Comparison of ENCODE assay signal across 14 mouse cellular contexts in the genomic region with DNA sequence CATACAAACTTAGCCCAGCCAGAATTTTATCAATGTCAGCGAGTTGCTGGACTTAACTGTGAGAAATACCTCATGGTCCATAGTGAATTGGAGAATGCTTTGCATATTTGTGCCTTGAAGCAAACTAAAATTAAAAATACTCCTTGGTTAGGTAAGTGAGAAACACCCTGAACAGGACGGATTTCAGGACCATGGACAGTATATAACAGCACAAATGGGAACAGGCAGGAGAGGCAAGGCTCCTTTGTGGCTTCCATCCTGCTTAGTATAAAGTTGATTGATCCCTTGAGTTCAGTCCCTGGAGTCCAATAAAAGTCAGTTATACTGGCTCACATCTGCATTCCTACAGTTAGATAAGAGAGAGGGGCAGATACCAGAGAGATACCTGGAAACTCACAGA. TPM values are rescaled to one million over a fixed set of nuclear protein-coding genes. Genes with fewer than 3 reads are reported as not detected.
DNase-seq lines count a peak whose midpoint lies in the region; ATAC-seq lines count a peak whose summit lies in the region.
"Had no signal": no experiment of that assay in that cellular context is flagged by ENCODE, and none has a peak within 500 bp of the region (broad histone marks: within the 10 kb centered on the region; RNA-seq: fewer than 3 reads in every experiment).

No protein-coding gene starts in this region.

- no peak overlapping the region for H3K9ac ChIP-seq in limb, embryonic 11.5 days (ENCODE audit: low read length)
- H3K9ac ChIP-seq in kidney, embryonic 15.5 days: no peak overlapping the region
- H3K9ac ChIP-seq: liver, embryonic 13.5 days had no signal

- no peaks in the 10 kb centered on the region for H3K36me3 ChIP-seq in limb, embryonic 11.5 days (ENCODE audit: control insufficient read depth, insufficient read depth, low read length)
- H3K36me3 ChIP-seq in limb, embryonic 10.5 days: no peaks in the 10 kb centered on the region
- H3K36me3 ChIP-seq in kidney, embryonic 15.5 days: no peaks in the 10 kb centered on the region
- H3K36me3 ChIP-seq: liver, embryonic 13.5 days had no signal

- no peak overlapping the region for H3K27ac ChIP-seq in limb, embryonic 11.5 days (replicated peaks; ENCODE audit: low read depth, low read length)
- H3K27ac ChIP-seq in limb, embryonic 10.5 days: no peak overlapping the region
- H3K27ac ChIP-seq in kidney, embryonic 15.5 days: no peak overlapping the region
- H3K27ac ChIP-seq: layer of hippocampus, adult 2 months; liver, embryonic 13.5 days had no signal

- WGBS in limb, embryonic 11.5 days: 37% methylated on average over 2 of the region's 2 CpGs
- WGBS in limb, embryonic 10.5 days: 31% methylated on average over 2 of the region's 2 CpGs
- WGBS in kidney, embryonic 15.5 days: 25% methylated on average over 2 of the region's 2 CpGs

- no peak overlapping the region for H3K4me2 ChIP-seq in limb, embryonic 11.5 days (ENCODE audit: low read depth, severe bottlenecking)
- no peak overlapping the region for H3K4me2 ChIP-seq in kidney, embryonic 15.5 days
- H3K4me2 ChIP-seq: liver, embryonic 13.5 days had no signal

- no peak for ATAC-seq in limb, embryonic 11.5 days (ENCODE audit: insufficient number of reproducible peaks, low FRiP score, low TSS enrichment, low read depth)
- no peak for ATAC-seq in kidney, embryonic 15.5 days (replicated peaks; ENCODE audit: low FRiP score)
- ATAC-seq: activated CD4-positive, CD25-positive, alpha-beta regulatory T cell, adult 4 months had no signal

- no peaks in the 10 kb centered on the region for H3K9me3 ChIP-seq in limb, embryonic 11.5 days (ENCODE audit: control insufficient read depth, low read length)
- H3K9me3 ChIP-seq in limb, embryonic 10.5 days (replicated peaks): no peaks in the 10 kb centered on the region
- H3K9me3 ChIP-seq in kidney, embryonic 15.5 days (replicated peaks): no peaks in the 10 kb centered on the region
- H3K9me3 ChIP-seq: liver, embryonic 13.5 days had no signal

- H3K4me1 ChIP-seq in limb, embryonic 11.5 days (ENCODE audit: control insufficient read depth, insufficient read depth, low read length): no peaks in the 10 kb centered on the region
- H3K4me1 ChIP-seq in limb, embryonic 10.5 days: no peaks in the 10 kb centered on the region
- H3K4me1 ChIP-seq in kidney, embryonic 15.5 days: no peaks in the 10 kb centered on the region
- H3K4me1 ChIP-seq: liver, embryonic 13.5 days had no signal

- no peaks in the 10 kb centered on the region for H3K27me3 ChIP-seq in limb, embryonic 11.5 days (ENCODE audit: control insufficient read depth, insufficient read depth, low read length)
- no peaks in the 10 kb centered on the region for H3K27me3 ChIP-seq in limb, embryonic 10.5 days (ENCODE audit: low read depth, poor library complexity, severe bottlenecking)
- H3K27me3 ChIP-seq in kidney, embryonic 15.5 days: no peaks in the 10 kb centered on the region
- H3K27me3 ChIP-seq: liver, embryonic 13.5 days had no signal

- DNase-seq in limb, embryonic 11.5 days (ENCODE audit: low spot score): peak; percentile 29
- DNase-seq in limb, embryonic 10.5 days (ENCODE audit: low spot score): no peak
- DNase-seq in Muller cell, postnatal 12 days (ENCODE audit: inconsistent ontology term): peak; percentile 30
- DNase-seq in embryo, embryonic 10.5 days (ENCODE audit: low spot score): peak; percentile 63
- DNase-seq in mesoderm, embryonic 11.5 days (ENCODE audit: low read depth, low spot score): peak; percentile 66
- no peak for DNase-seq in testis, postnatal 14 days (ENCODE audit: low spot score)
- DNase-seq in cerebellum, adult 18-20 months: no peak
- DNase-seq: kidney, adult 18-20 months; liver, embryonic 13.5 days; thymus, postnatal 36 days had no signal

- no peak overlapping the region for H3K4me3 ChIP-seq in limb, embryonic 11.5 days (ENCODE audit: low read depth, low read length)
- no peak overlapping the region for H3K4me3 ChIP-seq in limb, embryonic 10.5 days
- no peak overlapping the region for H3K4me3 ChIP-seq in kidney, embryonic 15.5 days (replicated peaks)
- H3K4me3 ChIP-seq: layer of hippocampus, adult 2 months; liver, embryonic 13.5 days had no signal

RNA-seq across cellular contexts. Expression of gene Bpifa3, which starts 53.9 kb away (rescaled TPM):
- polyA plus RNA-seq in limb, embryonic 11.5 days (2014; fragmentation: Nextera tagmentation; extraction: Ambion mirVana): not detected in 2 replicates
- polyA plus RNA-seq in limb, embryonic 10.5 days (2016; fragmentation: Nextera tagmentation; extraction: Ambion mirVana): not detected in 2 replicates
- polyA plus RNA-seq in kidney, embryonic 15.5 days (2015; fragmentation: Nextera tagmentation; extraction: Ambion mirVana): not detected in 2 replicates
- polyA plus RNA-seq: activated CD4-positive, CD25-positive, alpha-beta regulatory T cell, adult 4 months; liver, embryonic 13.5 days; stomach, embryonic 16.5 days had no signal

Comparison
In these comparisons a context has a peak if more than half of its experiments do, and no peak if none do; other contexts are left out.
1. DNase-seq: peak in limb, embryonic 11.5 days (single experiment), Muller cell, postnatal 12 days (single experiment), embryo, embryonic 10.5 days (single experiment) and mesoderm, embryonic 11.5 days (single experiment); none in limb, embryonic 10.5 days (single experiment), testis, postnatal 14 days (single experiment) and cerebellum, adult 18-20 months (0 of 2).